Mouse (Mus musculus): Measurements from ENCODE around the gene Gramd4. TPM values are rescaled to one million over a fixed set of nuclear protein-coding genes. Genes with fewer than 3 reads are reported as not detected.

Gramd4 gene
- polyA plus RNA-seq, 1 experiment from 2014 or later = 33.4 TPM

- H3K27ac ChIP-seq = no peak overlapping the region
- peaks cover 5% of the 10 kb centered on the region for H3K4me1 ChIP-seq
These were observed 18.5 kb downstream of the Gramd4 start for GRCm38 (mm10) chr15:86076048-86076315.

GRCm38 (mm10) chr15:86076378-86076777, 18.9 kb downstream of the Gramd4 start:
- Histone ChIP-seq H3K4me2 (no peak overlapping the region), H3K36me3 (replicated peaks) (no peaks in the 10 kb centered on the region), H3K4me3 (replicated peaks) (no peak overlapping the region), H3K27me3 (no peaks in the 10 kb centered on the region), H3K27ac (no peak overlapping the region), H3K4me1 (peaks cover 5% of the 10 kb centered on the region), H3K9ac (no peak overlapping the region), H3K9me3 (no peaks in the 10 kb centered on the region)
- 91% methylated on average over 8 of the region's 8 CpGs for WGBS
- no peak for ATAC-seq (ENCODE audit: low FRiP score)

More at GRCm38 (mm10) chr15:86076048-86076315, 18.5 kb downstream of the Gramd4 start:
- H3K9me3 ChIP-seq = no peaks in the 10 kb centered on the region
- no peak for ATAC-seq (ENCODE audit: low FRiP score)
- WGBS = 78% methylated on average over 2 of the region's 2 CpGs
- no peak overlapping the region for H3K9ac ChIP-seq
- H3K36me3 ChIP-seq (replicated peaks) = no peaks in the 10 kb centered on the region
- H3K4me3 ChIP-seq (replicated peaks) = no peak overlapping the region
- no peaks in the 10 kb centered on the region for H3K27me3 ChIP-seq
- no peak overlapping the region for H3K4me2 ChIP-seq

- no peaks in the 10 kb centered on the region for H3K36me3 ChIP-seq (replicated peaks)
- no peak overlapping the region for H3K4me2 ChIP-seq
- WGBS = 92% methylated on average over 5 of the region's 5 CpGs
- no peak overlapping the region for H3K9ac ChIP-seq
- no peak overlapping the region for H3K4me3 ChIP-seq (replicated peaks)
- H3K27me3 ChIP-seq = no peaks in the 10 kb centered on the region
- peaks cover 19% of the 10 kb centered on the region for H3K4me1 ChIP-seq
- no peak for ATAC-seq (ENCODE audit: low FRiP score)
- no peaks in the 10 kb centered on the region for H3K9me3 ChIP-seq
- no peak overlapping the region for H3K27ac ChIP-seq
These were observed 20.4 kb downstream of the Gramd4 start for GRCm38 (mm10) chr15:86077934-86078333.

- no peak overlapping the region for H3K4me2 ChIP-seq
- H3K27me3 ChIP-seq = no peaks in the 10 kb centered on the region
- peaks cover 26% of the 10 kb centered on the region for H3K4me1 ChIP-seq
- no peak overlapping the region for H3K9ac ChIP-seq
- H3K36me3 ChIP-seq (replicated peaks) = no peaks in the 10 kb centered on the region
- no peak overlapping the region for H3K27ac ChIP-seq
- no peak for ATAC-seq (ENCODE audit: low FRiP score)
- no peaks in the 10 kb centered on the region for H3K9me3 ChIP-seq
- no peak overlapping the region for H3K4me3 ChIP-seq (replicated peaks)
- WGBS = 80% methylated on average over 18 of the region's 18 CpGs
These were observed 21.2 kb downstream of the Gramd4 start for GRCm38 (mm10) chr15:86078481-86079216.

- Histone ChIP-seq H3K9ac (no peak overlapping the region), H3K27me3 (no peaks in the 10 kb centered on the region), H3K36me3 (replicated peaks) (no peaks in the 10 kb centered on the region), H3K4me3 (replicated peaks) (no peak overlapping the region), H3K9me3 (no peaks in the 10 kb centered on the region), H3K27ac (no peak overlapping the region), H3K4me2 (no peak overlapping the region), H3K4me1 (peaks cover 34% of the 10 kb centered on the region)
- 83% methylated on average over 5 of the region's 5 CpGs for WGBS
- ATAC-seq (ENCODE audit: low FRiP score) = no peak
These were observed 22.0 kb downstream of the Gramd4 start for GRCm38 (mm10) chr15:86079467-86079866.

GRCm38 (mm10) chr15:86079876-86080275, 22.4 kb downstream of the Gramd4 start:
- Histone ChIP-seq H3K27me3 (no peaks in the 10 kb centered on the region), H3K9me3 (no peaks in the 10 kb centered on the region), H3K9ac (no peak overlapping the region), H3K4me1 (peaks cover 38% of the 10 kb centered on the region), H3K27ac (no peak overlapping the region), H3K36me3 (replicated peaks) (no peaks in the 10 kb centered on the region), H3K4me3 (replicated peaks) (no peak overlapping the region), H3K4me2 (no peak overlapping the region)
- WGBS = 82% methylated on average over 4 of the region's 4 CpGs
- no peak for ATAC-seq (ENCODE audit: low FRiP score)

- no peak overlapping the region for H3K4me3 ChIP-seq (replicated peaks)
- no peaks in the 10 kb centered on the region for H3K27me3 ChIP-seq
- H3K27ac ChIP-seq = no peak overlapping the region
- peaks cover 44% of the 10 kb centered on the region for H3K4me1 ChIP-seq
- H3K4me2 ChIP-seq = no peak overlapping the region
- no peaks in the 10 kb centered on the region for H3K9me3 ChIP-seq
- ATAC-seq (ENCODE audit: low FRiP score) = no peak
- 92% methylated on average over 1 of the region's 1 CpGs for WGBS
- H3K36me3 ChIP-seq (replicated peaks) = no peaks in the 10 kb centered on the region
- H3K9ac ChIP-seq = no peak overlapping the region
These were observed 22.9 kb downstream of the Gramd4 start for GRCm38 (mm10) chr15:86080408-86080807.

GRCm38 (mm10) chr15:86081654-86082053, 24.2 kb downstream of the Gramd4 start:
- 49% methylated on average over 12 of the region's 12 CpGs for WGBS

GRCm38 (mm10) chr15:86082551-86082961, 25.1 kb downstream of the Gramd4 start:
- no peak overlapping the region for H3K4me3 ChIP-seq (replicated peaks)
- H3K9ac ChIP-seq = peak overlapping the region; percentile 21; the same call in 1 of the 2 replicates
- peaks cover 65% of the 10 kb centered on the region for H3K4me1 ChIP-seq
- H3K27ac ChIP-seq = no peak overlapping the region
- no peak overlapping the region for H3K4me2 ChIP-seq
- H3K27me3 ChIP-seq = no peaks in the 10 kb centered on the region
- H3K36me3 ChIP-seq (replicated peaks) = no peaks in the 10 kb centered on the region
- 91% methylated on average over 11 of the region's 11 CpGs for WGBS
- no peaks in the 10 kb centered on the region for H3K9me3 ChIP-seq
- ATAC-seq (ENCODE audit: low FRiP score) = no peak

More at GRCm38 (mm10) chr15:86081654-86082053, 24.2 kb downstream of the Gramd4 start:
- no peaks in the 10 kb centered on the region for H3K36me3 ChIP-seq (replicated peaks)
- ATAC-seq (ENCODE audit: low FRiP score) = no peak
- peaks cover 56% of the 10 kb centered on the region for H3K4me1 ChIP-seq
- no peaks in the 10 kb centered on the region for H3K27me3 ChIP-seq
- no peaks in the 10 kb centered on the region for H3K9me3 ChIP-seq
- H3K9ac ChIP-seq = no peak overlapping the region
- H3K4me3 ChIP-seq (replicated peaks) = no peak overlapping the region
- H3K27ac ChIP-seq = no peak overlapping the region
- no peak overlapping the region for H3K4me2 ChIP-seq

- Histone ChIP-seq H3K9me3 (no peaks in the 10 kb centered on the region), H3K4me2 (no peak overlapping the region), H3K27me3 (no peaks in the 10 kb centered on the region), H3K27ac (no peak overlapping the region), H3K4me3 (replicated peaks) (no peak overlapping the region), H3K36me3 (replicated peaks) (no peaks in the 10 kb centered on the region), H3K9ac (no peak overlapping the region), H3K4me1 (peaks cover 73% of the 10 kb centered on the region)
- 66% methylated on average over 6 of the region's 6 CpGs for WGBS
- ATAC-seq (ENCODE audit: low FRiP score) = no peak
These were observed 25.8 kb downstream of the Gramd4 start for GRCm38 (mm10) chr15:86083261-86083741.

- Histone ChIP-seq H3K9ac (peak overlapping the region; percentile 21; the same call in 1 of the 2 replicates), H3K9me3 (no peaks in the 10 kb centered on the region), H3K4me1 (peaks cover 92% of the 10 kb centered on the region), H3K27me3 (no peaks in the 10 kb centered on the region), H3K27ac (peak overlapping the region; percentile 94), H3K36me3 (replicated peaks) (no peaks in the 10 kb centered on the region), H3K4me3 (replicated peaks) (0 out of 2 replicates have a peak overlapping the region, but pooled peaks have one; percentile 0), H3K4me2 (peak overlapping the region; percentile 34)
- 24% methylated on average over 17 of the region's 17 CpGs for WGBS
- ATAC-seq (ENCODE audit: low FRiP score) = peak; percentile 53
These were observed 28.1 kb downstream of the Gramd4 start for GRCm38 (mm10) chr15:86085301-86086225.

- H3K27me3 ChIP-seq = no peaks in the 10 kb centered on the region
- H3K9me3 ChIP-seq = no peaks in the 10 kb centered on the region
- H3K4me3 ChIP-seq (replicated peaks) = no peak overlapping the region
- H3K4me1 ChIP-seq = peaks cover 87% of the 10 kb centered on the region
- WGBS = 21% methylated on average over 8 of the region's 8 CpGs
- H3K27ac ChIP-seq = peak overlapping the region; percentile 94
- H3K9ac ChIP-seq = 0 out of 2 replicates have a peak overlapping the region, but pooled peaks have one; percentile 5
- H3K36me3 ChIP-seq (replicated peaks) = no peaks in the 10 kb centered on the region
- ATAC-seq (ENCODE audit: low FRiP score) = peak; percentile 62
- peak overlapping the region; percentile 34 for H3K4me2 ChIP-seq
These were observed 28.8 kb downstream of the Gramd4 start for GRCm38 (mm10) chr15:86086291-86086706.
